Mouse (Mus musculus) layer of hippocampus, adult 9-10 months (tissue): ENCODE results near the gene Uqcrfs1.

ENCODE experiments used
- DNase-seq: peaks from one replicate; pipeline ENCODE4 v3.0.0; 2022; ENCODE audit warnings: low spot score

Gene Uqcrfs1

DNA sequence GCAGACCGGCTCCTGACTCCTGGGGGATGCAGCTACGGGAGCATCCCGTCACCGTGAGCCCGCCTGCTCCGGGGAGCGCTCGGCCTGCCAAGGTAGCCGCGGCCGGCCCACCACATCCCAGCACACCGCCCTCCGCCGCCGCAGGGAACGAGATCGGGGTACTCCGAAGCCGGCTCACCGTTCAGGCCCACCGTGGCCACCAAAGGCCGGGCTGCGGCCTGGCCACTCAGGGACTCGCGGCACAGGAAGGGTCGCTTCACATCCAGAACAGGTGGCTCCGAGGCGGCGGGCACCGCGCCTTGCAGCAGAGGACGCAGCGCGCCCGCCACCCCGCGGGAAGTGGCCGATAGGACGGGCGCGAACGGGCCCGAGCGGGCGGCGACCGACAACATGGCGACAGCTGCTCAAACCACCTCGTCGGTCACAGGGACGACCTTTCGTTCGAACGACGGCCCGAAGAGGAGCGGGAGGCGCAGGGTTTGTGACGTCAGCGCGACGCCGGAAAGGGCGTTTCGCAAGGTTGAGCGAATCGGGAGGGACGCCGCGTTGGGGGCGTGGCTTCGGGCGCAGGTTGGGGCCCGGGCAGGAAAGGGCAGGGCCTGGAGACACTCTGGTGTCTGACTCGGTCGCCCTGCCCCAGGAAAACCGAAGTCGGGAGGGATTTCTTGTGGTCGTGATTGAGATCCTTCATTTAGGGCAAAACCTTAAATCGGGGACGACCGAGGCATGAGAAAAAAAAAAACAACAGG, at the start of gene Uqcrfs1:
TSS of gene Uqcrfs1 (minus strand) at position 507 of the 749 bp plus-strand sequence.
- peak; percentile 78 for DNase-seq

DNA sequence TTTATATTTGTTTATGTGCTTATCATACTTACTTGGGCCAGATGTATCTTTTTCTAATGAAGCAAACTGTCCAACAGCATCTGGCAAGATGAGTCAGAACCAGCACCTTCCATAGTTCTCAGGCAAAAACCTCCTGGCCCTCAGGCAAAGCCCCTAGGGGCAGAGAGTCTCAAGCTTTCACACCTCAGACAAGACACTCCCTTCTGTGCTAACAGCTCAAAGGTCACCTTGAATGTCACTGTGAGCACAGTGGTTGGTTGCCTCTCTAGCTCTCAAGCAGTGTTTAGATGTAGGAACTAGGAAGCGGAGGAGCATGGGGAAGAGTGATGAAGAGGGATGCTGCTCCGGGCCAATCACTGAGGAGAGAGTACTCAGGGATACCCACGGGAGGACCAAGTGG, 40.6 kb upstream of the Uqcrfs1 start:
- DNase-seq: no peak

- no peak for DNase-seq
Measured at GRCm38 (mm10) chr13:30582541-30582940, 37.4 kb upstream of the Uqcrfs1 start.

DNA sequence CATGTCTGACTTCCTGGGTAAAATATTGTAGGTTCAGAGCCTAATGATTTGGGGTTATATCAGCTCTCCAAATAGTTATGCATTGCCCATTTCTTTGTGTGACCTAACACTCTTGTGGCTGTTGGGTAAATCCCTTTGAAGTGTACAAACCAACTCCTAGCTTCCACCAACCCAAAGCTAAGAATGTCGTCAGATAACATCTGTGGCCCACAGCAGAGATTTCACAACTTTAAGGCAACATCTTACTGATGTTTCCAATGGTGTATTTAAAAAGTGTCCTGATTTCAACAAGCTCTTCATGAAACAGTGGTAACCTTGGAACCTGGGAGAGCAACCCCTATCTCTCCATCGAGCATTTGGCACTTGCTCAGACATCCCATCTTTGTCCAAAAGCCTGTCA, 33.6 kb upstream of the Uqcrfs1 start:
- no peak for DNase-seq

DNA sequence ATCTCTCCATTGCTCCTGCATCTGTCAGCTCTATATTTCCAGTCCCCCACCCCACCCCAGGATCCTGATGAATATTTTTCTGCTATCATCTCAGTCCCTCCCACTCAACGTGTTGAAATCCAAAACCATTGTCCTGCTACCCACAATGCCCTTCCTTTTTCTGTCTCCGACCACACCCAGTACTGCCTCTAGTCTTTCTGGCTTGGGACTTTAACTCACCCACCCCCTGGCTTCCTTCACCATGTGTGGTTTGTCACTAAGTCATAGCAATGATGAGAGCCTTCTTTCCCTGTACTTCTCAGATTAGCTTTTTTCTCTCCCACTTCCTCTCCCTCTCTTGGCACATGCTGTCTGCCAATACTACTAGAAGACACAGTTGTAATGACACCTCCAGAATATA, 31.7 kb upstream of the Uqcrfs1 start:
- DNase-seq: no peak

- no peak for DNase-seq
Measured at GRCm38 (mm10) chr13:30572971-30573370, 27.8 kb upstream of the Uqcrfs1 start.

- DNase-seq: no peak
Measured at GRCm38 (mm10) chr13:30570182-30570581, 25.0 kb upstream of the Uqcrfs1 start.

GRCm38 (mm10) chr13:30567571-30567970, 22.4 kb upstream of the Uqcrfs1 start:
- no peak for DNase-seq

- peak; percentile 54 for DNase-seq
Measured at GRCm38 (mm10) chr13:30566767-30567166, 21.6 kb upstream of the Uqcrfs1 start.

DNA sequence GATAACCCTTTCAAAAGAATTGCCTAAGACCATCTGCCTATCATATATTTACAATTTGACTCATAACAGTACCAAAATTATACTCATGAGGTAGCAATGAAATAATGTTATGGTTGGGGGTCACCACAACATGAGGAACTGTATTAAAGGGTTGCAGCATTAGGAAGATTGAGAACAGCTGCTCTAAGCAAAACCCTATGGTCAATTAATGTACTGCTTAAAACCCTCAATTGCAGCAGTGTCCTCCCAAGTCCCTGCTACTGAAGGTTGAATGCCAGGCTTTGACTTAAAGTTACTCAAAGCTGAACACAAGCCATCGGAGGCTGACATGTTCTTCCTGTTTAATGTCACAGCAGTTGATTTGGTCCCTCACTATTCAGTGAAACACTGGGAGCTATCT, 15.4 kb upstream of the Uqcrfs1 start:
- no peak for DNase-seq

GRCm38 (mm10) chr13:30560052-30560451, 14.9 kb upstream of the Uqcrfs1 start:
- DNase-seq: no peak

- DNase-seq: no peak
Measured at GRCm38 (mm10) chr13:30557751-30558150, 12.6 kb upstream of the Uqcrfs1 start.

DNA sequence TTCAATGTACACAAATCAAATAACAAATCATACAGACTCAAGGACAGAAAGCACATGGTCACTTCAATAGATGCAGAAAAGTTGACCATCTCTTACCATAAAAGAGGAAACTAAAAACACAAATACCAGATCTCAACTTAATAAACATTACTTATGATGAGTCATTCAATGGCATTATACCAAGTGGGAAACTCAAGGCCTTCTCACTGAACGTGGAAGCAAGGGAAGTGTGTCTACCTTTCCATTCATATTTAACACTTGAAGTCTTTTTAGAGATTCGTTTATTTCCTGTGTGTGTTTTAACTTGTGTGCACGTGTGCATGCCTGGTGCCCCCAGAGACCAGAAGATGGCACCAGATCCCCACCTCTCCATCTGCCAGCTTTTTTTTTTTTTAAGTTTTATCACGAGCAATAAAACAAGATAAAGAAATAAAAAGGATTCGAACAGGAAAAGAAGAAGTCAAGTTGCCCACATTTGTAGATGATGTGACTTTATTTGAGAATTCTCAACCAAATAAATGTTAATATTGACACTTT, 8.0 kb upstream of the Uqcrfs1 start:
- no peak for DNase-seq

GRCm38 (mm10) chr13:30549339-30549738, 4.2 kb upstream of the Uqcrfs1 start:
- no peak for DNase-seq

DNA sequence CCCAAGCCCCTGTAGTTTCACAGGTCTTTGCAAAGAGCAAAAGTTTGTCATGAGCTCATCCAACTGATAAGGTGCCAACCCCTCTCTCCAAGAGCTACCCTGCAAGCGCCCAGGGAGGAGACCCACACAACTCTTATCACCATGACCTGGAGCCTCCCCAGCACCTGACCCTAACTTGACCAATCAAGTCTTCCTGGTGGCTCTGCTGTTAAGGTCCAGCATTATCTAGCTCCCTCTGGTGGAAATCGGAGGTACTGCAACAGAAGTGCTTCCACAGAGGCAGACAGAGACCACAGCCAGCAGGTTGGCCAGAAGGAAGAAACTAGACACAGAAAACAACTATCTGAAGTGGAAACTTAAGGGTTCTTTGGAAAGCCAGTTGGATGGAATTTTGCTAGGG, 3.7 kb upstream of the Uqcrfs1 start:
- peak; percentile 76 for DNase-seq

GRCm38 (mm10) chr13:30530761-30531160, 14.4 kb downstream of the Uqcrfs1 start:
- peak; percentile 50 for DNase-seq

- no peak for DNase-seq
Measured at GRCm38 (mm10) chr13:30524961-30525360, 20.2 kb downstream of the Uqcrfs1 start.

DNA sequence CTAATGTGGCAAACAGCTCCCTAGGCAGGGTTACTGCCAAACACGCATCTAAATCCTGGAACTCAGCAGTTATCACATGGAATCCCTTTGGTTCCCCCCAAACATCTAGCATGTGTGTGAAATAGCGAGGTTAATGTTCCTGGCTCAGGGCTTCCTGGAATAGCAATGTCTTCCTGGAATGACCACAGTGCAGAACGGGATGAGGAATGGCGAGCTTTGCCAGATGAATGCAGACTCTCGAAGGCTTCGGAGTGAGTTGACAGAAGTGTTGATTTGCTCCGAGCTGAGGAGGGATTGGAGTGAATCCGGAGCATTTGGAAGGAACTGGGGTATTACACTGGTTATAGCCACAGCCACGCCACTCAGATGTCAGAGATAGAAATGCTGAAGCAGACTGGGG, 21.2 kb downstream of the Uqcrfs1 start:
- no peak for DNase-seq

GRCm38 (mm10) chr13:30523246-30523891, 21.8 kb downstream of the Uqcrfs1 start:
- no peak for DNase-seq

- DNase-seq: no peak
Measured at GRCm38 (mm10) chr13:30521282-30521902, 23.8 kb downstream of the Uqcrfs1 start.

DNA sequence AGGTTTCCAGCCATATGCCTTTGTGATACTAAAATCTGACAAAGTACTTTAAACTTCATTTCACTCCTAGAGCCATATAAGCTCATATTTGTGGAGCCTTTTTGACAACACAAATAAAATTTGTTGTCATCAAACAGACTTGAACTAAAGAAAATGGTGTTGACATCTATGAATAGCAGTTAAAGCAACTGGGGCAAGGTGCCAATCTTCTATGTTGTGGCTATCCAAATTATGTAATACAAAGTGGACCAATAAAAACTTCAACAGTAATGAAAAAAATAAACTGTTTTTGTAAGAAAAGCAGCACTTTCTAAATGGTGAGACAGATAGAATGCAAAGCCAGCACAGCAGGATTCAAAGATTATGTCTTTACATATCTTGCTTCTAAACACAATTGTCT, 27.0 kb downstream of the Uqcrfs1 start:
- no peak for DNase-seq

DNA sequence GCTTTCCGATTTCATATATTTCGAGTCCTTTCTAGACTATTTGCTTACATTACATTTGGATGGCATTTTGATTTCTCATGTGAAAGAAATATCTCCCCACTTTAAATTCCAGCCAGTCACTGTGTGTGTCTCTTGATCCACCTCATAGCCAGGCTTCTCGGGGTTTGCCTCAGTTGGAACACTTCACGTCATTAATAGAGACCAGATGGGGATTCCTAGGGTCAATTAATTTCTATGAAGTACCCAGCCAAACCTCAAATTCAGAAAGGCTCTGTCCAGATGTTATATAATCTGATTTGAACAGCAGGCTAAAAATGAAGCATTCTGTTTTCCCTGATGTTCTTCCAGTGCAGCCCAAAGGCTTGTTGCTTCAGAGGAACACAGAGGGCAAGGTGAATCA, 37.5 kb downstream of the Uqcrfs1 start:
- no peak for DNase-seq

GRCm38 (mm10) chr13:30501860-30502395, 43.2 kb downstream of the Uqcrfs1 start:
- no peak for DNase-seq
